Mouse (Mus musculus) thymus, adult 18-20 months (tissue): ENCODE measurements at regions not wholly inside any gene's neighbourhood (a gene's known extent, or its start where the extent isn't known, plus 50 kb on each side); places are given as distances from the start of the nearest gene placed in this dataset.

Experiments used
- DNase-seq, 2 experiments: peaks; one replicate each; pipeline ENCODE4 v3.0.0; 2022; ENCODE audit warnings: mixed read lengths in 2 of 2

DNA sequence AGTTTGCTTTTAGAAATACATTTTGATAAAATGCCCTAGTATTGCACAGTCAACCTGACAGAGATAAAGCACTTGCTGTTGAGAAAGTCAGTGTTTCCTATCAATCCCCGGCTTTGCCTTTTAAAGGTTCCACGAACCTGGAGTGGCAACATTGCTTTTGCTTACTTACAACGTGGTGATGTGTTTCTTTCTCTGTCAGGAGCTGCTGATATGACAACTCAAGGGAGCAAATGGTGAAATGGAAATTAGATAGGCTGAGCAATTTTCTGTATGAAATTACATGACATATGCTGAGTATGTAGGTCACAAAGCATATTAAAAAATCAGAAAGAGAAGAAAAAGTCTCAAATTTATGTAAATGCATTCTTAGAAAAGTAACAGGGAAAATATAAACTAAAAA is 336.8 kb downstream of the 1700017N19Rik start:
- DNase-seq: no peak

DNA sequence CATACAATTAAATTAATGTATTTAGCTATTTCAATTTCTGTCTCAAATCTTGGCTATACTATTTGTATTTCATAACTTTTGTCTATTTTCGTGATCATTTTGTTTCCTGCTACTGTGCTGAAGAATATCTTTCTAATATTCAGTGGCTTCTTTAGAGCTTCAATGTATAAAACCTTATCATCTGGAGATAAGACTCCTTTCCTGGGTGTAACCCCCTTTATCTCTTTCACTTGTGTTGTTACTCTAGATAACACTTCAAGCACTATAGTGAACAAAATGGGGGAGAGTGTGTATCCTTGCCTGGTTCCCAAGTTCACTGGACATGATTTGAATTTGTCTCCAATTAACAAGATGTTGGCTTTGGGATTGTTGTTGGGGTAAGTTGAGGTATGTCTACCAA is 341.5 kb downstream of the 1700017N19Rik start:
- no peak for DNase-seq

GRCm38 (mm10) chr10:100958371-100958770 is 368.1 kb downstream of the 1700017N19Rik start:
- DNase-seq: no peak

DNA sequence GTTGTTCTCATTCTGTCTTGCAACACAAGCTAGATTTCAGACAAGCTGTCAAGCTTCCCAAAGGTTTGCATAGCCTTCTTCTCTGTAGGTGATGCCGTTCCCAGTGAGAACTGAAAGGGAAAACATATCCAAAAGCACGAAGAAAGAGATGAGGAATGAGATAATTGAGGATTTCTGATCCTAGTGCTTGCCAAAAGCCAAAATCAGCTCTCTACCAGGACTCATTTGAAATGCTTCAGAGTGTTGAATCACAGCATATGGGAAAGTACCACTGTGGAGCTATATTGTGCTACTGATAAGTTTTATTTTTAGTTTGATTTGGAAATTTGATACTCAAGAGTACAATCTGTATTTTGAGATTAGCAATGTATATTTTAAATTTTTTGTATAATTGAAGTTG is 413.2 kb downstream of the 1700017N19Rik start:
- DNase-seq: no peak

- DNase-seq: no peak
Measured at GRCm38 (mm10) chr10:101004687-101005086, 414.4 kb downstream of the 1700017N19Rik start.

GRCm38 (mm10) chr10:101015416-101015815 is 425.1 kb downstream of the 1700017N19Rik start:
- no peak for DNase-seq

DNA sequence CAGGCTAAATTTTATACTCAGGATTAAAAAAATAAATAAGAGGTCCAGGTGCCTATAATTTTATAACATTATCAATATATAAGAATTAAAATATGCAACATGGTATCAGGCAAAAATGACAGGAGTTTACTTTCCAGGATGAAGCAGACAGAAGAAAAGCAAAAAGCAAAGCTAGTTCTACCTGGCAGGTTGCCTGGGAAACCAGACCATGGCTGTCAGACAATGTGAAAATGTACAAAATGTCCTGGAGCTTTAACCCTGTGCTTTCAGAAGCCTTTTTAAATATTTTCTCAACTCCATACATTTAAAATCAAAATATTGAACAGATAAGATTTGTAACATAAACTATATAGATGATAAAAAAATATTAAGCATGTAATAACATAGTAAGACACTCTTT is 448.3 kb downstream of the 1700017N19Rik start:
- no peak for DNase-seq

- DNase-seq: no peak
Measured at GRCm38 (mm10) chr10:101039034-101039433, 448.8 kb downstream of the 1700017N19Rik start.
